Mouse (Mus musculus) CH12.LX (cell line): Measurements from ENCODE around the gene Pglyrp2. TPM values are rescaled to one million over a fixed set of nuclear protein-coding genes. Genes with fewer than 3 reads are reported as not detected.

Source experiments
- DNase-seq: peaks from one replicate; pipeline ENCODE4 v3.0.0-alpha.2; 2013; ENCODE audit errors: extremely low read depth
- H3K27ac ChIP-seq: 2 replicates; pipeline ENCODE4 v1.5.1; 2012; ENCODE audit warnings: low read depth, mild to moderate bottlenecking, control low read depth, moderate library complexity; ENCODE audit not compliant: insufficient read depth
- H3K27me3 ChIP-seq: replicated peaks from 2 replicates; pipeline ENCODE3; 2012; ENCODE audit warnings: inconsistent platforms
- H3K36me3 ChIP-seq, 2 experiments: replicated peaks in 1 of 2; 2 replicates each; pipeline versions ENCODE3 to v1.6.1; 2012; ENCODE audit warnings: inconsistent platforms in 1 of 2, low read length in 1 of 2, mild to moderate bottlenecking in 1 of 2, mixed read lengths in 1 of 2, moderate library complexity in 1 of 2; ENCODE audit not compliant: control insufficient read depth in 1 of 2, insufficient read depth in 1 of 2
- H3K4me1 ChIP-seq, 2 experiments: 2 replicates each; pipeline ENCODE4 v1.6.1; 2012; ENCODE audit warnings: inconsistent platforms in 1 of 2, moderate library complexity in 1 of 2; ENCODE audit not compliant: insufficient read depth in 2 of 2, control insufficient read depth in 1 of 2
- H3K4me2 ChIP-seq: 2 replicates; pipeline ENCODE4 v1.6.1; 2012; ENCODE audit warnings: low read depth, mild to moderate bottlenecking, control low read depth; ENCODE audit not compliant: poor library complexity, insufficient read depth, severe bottlenecking
- H3K4me3 ChIP-seq, 3 experiments: fragments of 150-350 bp in 1 of 3; sonication (generic) in 1 of 3; replicated peaks in 1 of 3; 2 replicates each; pipeline versions ENCODE3 to v1.5.1; 2011 to 2012; ENCODE audit warnings: low read depth in 2 of 3, low read length in 2 of 3, mild to moderate bottlenecking in 2 of 3, moderate library complexity in 2 of 3, control low read depth in 1 of 3, improper control_type of control experiment in 1 of 3, inconsistent platforms in 1 of 3, mixed read lengths in 1 of 3; ENCODE audit not compliant: poor library complexity in 1 of 3
- H3K79me2 ChIP-seq: replicated peaks from 2 replicates; pipeline ENCODE4 v1.6.1; 2012; ENCODE audit warnings: mild to moderate bottlenecking, moderate library complexity; ENCODE audit not compliant: control insufficient read depth, poor library complexity, insufficient read depth, severe bottlenecking; ENCODE audit errors: extremely low read depth
- H3K9ac ChIP-seq: 2 replicates; pipeline ENCODE4 v1.6.1; 2012; ENCODE audit warnings: low read depth, mild to moderate bottlenecking, control low read depth, moderate library complexity; ENCODE audit not compliant: insufficient read depth
- H3K9me3 ChIP-seq: replicated peaks from 2 replicates; pipeline ENCODE3; 2012; ENCODE audit warnings: low read length, inconsistent platforms, mixed read lengths
- BHLHE40 ChIP-seq: IDR thresholded peaks from 2 replicates; pipeline ENCODE4 v1.6.1; 2011; ENCODE audit warnings: mild to moderate bottlenecking, low read depth, low read length, improper control_type of control experiment
- CHD2 ChIP-seq: IDR thresholded peaks from 2 replicates; pipeline ENCODE4 v1.6.1; 2011; ENCODE audit warnings: low read length, improper control_type of control experiment
- E2F4 ChIP-seq: IDR thresholded peaks from 2 replicates; pipeline ENCODE4 v1.6.1; 2011; ENCODE audit warnings: low read depth, low read length, improper control_type of control experiment; ENCODE audit not compliant: insufficient replicate concordance
- ELF1 ChIP-seq: IDR thresholded peaks from 2 replicates; pipeline ENCODE4 v1.6.1; 2014; ENCODE audit warnings: low read depth, mild to moderate bottlenecking, inconsistent platforms, low read length, improper control_type of control experiment
- EP300 ChIP-seq: IDR thresholded peaks from 2 replicates; pipeline ENCODE4 v1.6.1; 2011; ENCODE audit warnings: low read length, improper control_type of control experiment
- ETS1 ChIP-seq: conservative IDR thresholded peaks from 2 replicates; pipeline ENCODE4 v1.6.1; 2012; ENCODE audit warnings: low read depth, mild to moderate bottlenecking, inconsistent platforms, low read length, improper control_type of control experiment, moderate library complexity
- HCFC1 ChIP-seq: IDR thresholded peaks from 2 replicates; pipeline ENCODE4 v1.6.1; 2012; ENCODE audit warnings: low read depth, mild to moderate bottlenecking, inconsistent platforms, low read length, improper control_type of control experiment
- IRF4 ChIP-seq: IDR thresholded peaks from 2 replicates; pipeline ENCODE4 v1.6.1; 2014; ENCODE audit warnings: low read depth, mild to moderate bottlenecking, inconsistent platforms, low read length, improper control_type of control experiment
- JUND ChIP-seq: conservative IDR thresholded peaks from 2 replicates; pipeline ENCODE4 v1.6.1; 2011; ENCODE audit warnings: low read depth, low read length, improper control_type of control experiment
- KAT2A ChIP-seq: IDR thresholded peaks from 2 replicates; pipeline ENCODE4 v1.6.1; 2012; ENCODE audit warnings: low read length, improper control_type of control experiment, inconsistent platforms; ENCODE audit not compliant: insufficient replicate concordance
- MAFK ChIP-seq: IDR thresholded peaks from 2 replicates; pipeline ENCODE4 v1.6.1; 2011; ENCODE audit warnings: low read length, improper control_type of control experiment; ENCODE audit not compliant: insufficient replicate concordance
- MAX ChIP-seq: IDR thresholded peaks from 2 replicates; pipeline ENCODE4 v1.6.1; 2011; ENCODE audit warnings: low read length, improper control_type of control experiment
- MAZ ChIP-seq: IDR thresholded peaks from 2 replicates; pipeline ENCODE4 v1.6.1; 2012; ENCODE audit warnings: low read depth, mild to moderate bottlenecking, inconsistent platforms, low read length, improper control_type of control experiment, moderate library complexity
- MEF2A ChIP-seq: IDR thresholded peaks from 2 replicates; pipeline ENCODE4 v1.6.1; 2014; ENCODE audit warnings: low read depth, mild to moderate bottlenecking, inconsistent platforms, low read length, improper control_type of control experiment, borderline replicate concordance
- MXI1 ChIP-seq: IDR thresholded peaks from 2 replicates; pipeline ENCODE4 v1.6.1; 2011; ENCODE audit warnings: mild to moderate bottlenecking, low read depth, low read length, improper control_type of control experiment
- MYC ChIP-seq: IDR thresholded peaks from 2 replicates; pipeline ENCODE4 v1.6.1; 2011; ENCODE audit warnings: low read depth, mild to moderate bottlenecking, improper control_type of control experiment, low read length
- NELFE ChIP-seq: IDR thresholded peaks from 2 replicates; pipeline ENCODE4 v1.6.1; 2011; ENCODE audit warnings: low read depth, low read length, improper control_type of control experiment
- PAX5 ChIP-seq: IDR thresholded peaks from 2 replicates; pipeline ENCODE4 v1.6.1; 2012; ENCODE audit warnings: low read length, inconsistent platforms, mixed read lengths
- POLR2A ChIP-seq: IDR thresholded peaks from 2 replicates; pipeline ENCODE4 v1.6.1; 2011; ENCODE audit warnings: low read depth, mild to moderate bottlenecking, improper control_type of control experiment, low read length
- RCOR1 ChIP-seq: conservative IDR thresholded peaks from 2 replicates; pipeline ENCODE4 v1.6.1; 2012; ENCODE audit warnings: low read depth, mild to moderate bottlenecking, inconsistent platforms, low read length, improper control_type of control experiment
- SIN3A ChIP-seq: IDR thresholded peaks from 2 replicates; pipeline ENCODE4 v1.6.1; 2012; ENCODE audit warnings: low read length, improper control_type of control experiment, inconsistent platforms
- SMC3 ChIP-seq: IDR thresholded peaks from 2 replicates; pipeline ENCODE4 v1.6.1; 2011; ENCODE audit warnings: low read depth, low read length, improper control_type of control experiment
- TBP ChIP-seq: conservative IDR thresholded peaks from 2 replicates; pipeline ENCODE4 v1.6.1; 2011; ENCODE audit warnings: low read depth, low read length, improper control_type of control experiment
- TCF12 ChIP-seq: IDR thresholded peaks from 2 replicates; pipeline ENCODE4 v1.6.1; 2014; ENCODE audit warnings: low read depth, mild to moderate bottlenecking, inconsistent platforms, low read length, improper control_type of control experiment
- USF1 ChIP-seq: IDR thresholded peaks from 2 replicates; pipeline ENCODE4 v1.6.1; 2014; ENCODE audit warnings: low read depth, mild to moderate bottlenecking, inconsistent platforms, low read length, improper control_type of control experiment
- USF2 ChIP-seq: conservative IDR thresholded peaks from 2 replicates; pipeline ENCODE4 v1.6.1; 2011; ENCODE audit warnings: low read depth, low read length, improper control_type of control experiment
- ZC3H11A ChIP-seq: IDR thresholded peaks from 2 replicates; pipeline ENCODE4 v1.6.1; 2012; ENCODE audit warnings: low read depth, mild to moderate bottlenecking, inconsistent platforms, low read length, improper control_type of control experiment
- ZKSCAN1 ChIP-seq: IDR thresholded peaks from 2 replicates; pipeline ENCODE4 v1.6.1; 2012; ENCODE audit warnings: low read depth, inconsistent platforms, low read length, improper control_type of control experiment, borderline replicate concordance
- ZMIZ1 ChIP-seq: IDR thresholded peaks from 2 replicates; pipeline ENCODE4 v1.6.1; 2012; ENCODE audit warnings: low read depth, mild to moderate bottlenecking, inconsistent platforms, low read length, improper control_type of control experiment
- ZNF384 ChIP-seq: IDR thresholded peaks from 2 replicates; pipeline ENCODE4 v1.6.1; 2012; ENCODE audit warnings: low read depth, low read length, improper control_type of control experiment, inconsistent platforms
- dilution Hi-C: fragments of 300-500 bp; cut with MboI; formaldehyde crosslinking; loops from 2 replicates; pipeline ENCODE4 v1.14.3; 2020; ENCODE audit warnings: low sequenced_read_pairs; ENCODE audit not compliant: extremely low pct_unique_long_range_greater_than_20kb, extremely low pct_ligation_motif_present
- in situ Hi-C: fragments of 300-500 bp; cut with MboI; formaldehyde crosslinking; loops from 3 replicates; pipeline ENCODE4 v1.14.3; 2019; ENCODE audit warnings: low sequenced_read_pairs, low pct_ligation_motif_present, low pct_unique_long_range_greater_than_20kb, mixed read lengths
- polyA plus RNA-seq: library from polyadenylated mRNA; unstranded; fragments of >175 nt; gene quantifications from 2 replicates; pipeline ENCODE4 v1.2.1, GENCODE M21; 2012; ENCODE audit warnings: low read depth; ENCODE audit not compliant: insufficient read length
- total RNA-seq, 2 experiments: library from RNA; depleted of rRNA; stranded (reverse); fragments of 300-350 nt in 1 of 2; fragments of >200 nt in 1 of 2; gene quantifications; 2 replicates each; pipeline ENCODE4 v1.2.3; 2012 to 2014

Gene Pglyrp2
- total and polyA plus RNA-seq, 3 experiments, result 2.0 to 5.8 (median 4.1) TPM

- H3K27ac ChIP-seq, result peak overlapping the region; percentile 56
- peak overlapping the region; percentile 59 for H3K9ac ChIP-seq
- dilution Hi-C loops, result no loop called here
These were observed 21.2 kb downstream of the Pglyrp2 start for GRCm38 (mm10) chr17:32402779-32403157.

GRCm38 (mm10) chr17:32402011-32402778, 21.8 kb downstream of the Pglyrp2 start:
- DNase-seq, result no peak
- Histone ChIP-seq H3K4me2 (peak overlapping the region; percentile 85), H3K9me3 (no peaks in the 10 kb centered on the region), H3K27ac (peak overlapping the region; percentile 56), H3K27me3 (no peaks in the 10 kb centered on the region), H3K36me3 (peaks cover 17 to 34% of the 10 kb centered on the region in 2 experiments), H3K9ac (peak overlapping the region; percentile 59), H3K4me3 (peak overlapping the region; percentile 67 to 91 (median 69)), H3K79me2 (peaks cover 5% of the 10 kb centered on the region; the same call in 1 of the 2 replicates), H3K4me1 (peaks cover 11 to 29% of the 10 kb centered on the region in 2 experiments)
- dilution Hi-C loops (no loop called here), in situ Hi-C loops (no loop called here)
- TF ChIP-seq MYC, result peak; percentile 73
- TF ChIP-seq MAFK, result no peak
- no peak for TF ChIP-seq ZC3H11A
- TF ChIP-seq ZNF384, result no peak
- no peak for TF ChIP-seq USF1
- no peak for TF ChIP-seq MEF2A
- 0 out of 2 replicates have a peak, but pooled peaks have one; percentile 12 for TF ChIP-seq MAZ
- no peak for TF ChIP-seq POLR2A
- TF ChIP-seq PAX5, result no peak
- TF ChIP-seq RCOR1, result no peak
- TF ChIP-seq JUND, result no peak
- no peak for TF ChIP-seq E2F4
- TF ChIP-seq TBP, result 0 out of 2 replicates have a peak, but pooled peaks have one; percentile 18
- 0 out of 2 replicates have a peak, but pooled peaks have one; percentile 5 for TF ChIP-seq EP300
- TF ChIP-seq KAT2A, result no peak
- no peak for TF ChIP-seq IRF4
- 0 out of 2 replicates have a peak, but pooled peaks have one; percentile 13 for TF ChIP-seq BHLHE40
- 0 out of 2 replicates have a peak, but pooled peaks have one; percentile 48 for TF ChIP-seq SIN3A
- no peak for TF ChIP-seq ZKSCAN1
- TF ChIP-seq ELF1, result no peak
- TF ChIP-seq ETS1, result no peak
- no peak for TF ChIP-seq SMC3

More at GRCm38 (mm10) chr17:32402779-32403157, 21.2 kb downstream of the Pglyrp2 start:
- Histone ChIP-seq H3K79me2 (peaks cover 5% of the 10 kb centered on the region; the same call in 1 of the 2 replicates), H3K9me3 (no peaks in the 10 kb centered on the region), H3K4me3 (peak overlapping the region; percentile 67 to 91 (median 69)), H3K4me2 (peak overlapping the region; percentile 85), H3K4me1 (peaks cover 11 to 29% of the 10 kb centered on the region in 2 experiments), H3K36me3 (peaks cover 13 to 29% of the 10 kb centered on the region in 2 experiments), H3K27me3 (no peaks in the 10 kb centered on the region)
- peak; percentile 79 for DNase-seq
- TF ChIP-seq JUND, result no peak
- peak; percentile 66 for TF ChIP-seq POLR2A
- peak; percentile 66 for TF ChIP-seq TCF12
- 0 out of 2 replicates have a peak, but pooled peaks have one; percentile 36 for TF ChIP-seq ETS1
- peak; percentile 59 for TF ChIP-seq HCFC1
- peak; percentile 20; the same call in 1 of the 2 replicates for TF ChIP-seq MAX
- TF ChIP-seq ELF1, result peak; percentile 84
- no peak; the same call in 1 of the 2 replicates for TF ChIP-seq MYC
- TF ChIP-seq MEF2A, result 0 out of 2 replicates have a peak, but pooled peaks have one; percentile 46
- no peak for TF ChIP-seq ZNF384
- peak; percentile 90 for TF ChIP-seq MXI1
- no peak for TF ChIP-seq USF1
- TF ChIP-seq NELFE, result peak; percentile 49; the same call in 1 of the 2 replicates
- TF ChIP-seq ZMIZ1, result peak; percentile 62; the same call in 1 of the 2 replicates
- no peak for TF ChIP-seq USF2
- peak; percentile 46; the same call in 1 of the 2 replicates for TF ChIP-seq MAZ
- TF ChIP-seq CHD2, result no peak
- TF ChIP-seq SIN3A, result peak; percentile 75
- TF ChIP-seq TBP, result peak; percentile 65
- TF ChIP-seq BHLHE40, result 0 out of 2 replicates have a peak, but pooled peaks have one; percentile 3
- in situ Hi-C loops, result no loop called here
